Mouse (Mus musculus) liver, embryonic 13.5 days (tissue): ENCODE data around the gene Ppa2. TPM values are rescaled to one million over a fixed set of nuclear protein-coding genes. Genes with fewer than 3 reads are reported as not detected.

Experiments used
- ATAC-seq: fragments of 200-750 bp; cut with Nextera tagmentation; 2 replicates; pipeline ENCODE4 v1.8.0; 2017; ENCODE audit warnings: low read depth, mild to moderate bottlenecking, moderate number of reproducible peaks, moderate library complexity
- DNase-seq: peaks from one replicate; pipeline ENCODE4 v3.0.0; 2022
- H3K27ac ChIP-seq: fragments of 300-500 bp; sonication (generic); 2 replicates; pipeline ENCODE4 v1.5.1; 2015; ENCODE audit warnings: moderate library complexity, mild to moderate bottlenecking, inconsistent platforms
- H3K27me3 ChIP-seq: fragments of 300-500 bp; sonication (generic); 2 replicates; pipeline ENCODE4 v1.6.1; 2015; ENCODE audit warnings: mild to moderate bottlenecking, inconsistent platforms
- H3K36me3 ChIP-seq: fragments of 300-500 bp; sonication (generic); 2 replicates; pipeline ENCODE4 v1.6.1; 2015; ENCODE audit warnings: mild to moderate bottlenecking, inconsistent platforms
- H3K4me1 ChIP-seq: fragments of 300-500 bp; sonication (generic); replicated peaks from 2 replicates; pipeline ENCODE4 v1.6.1; 2015; ENCODE audit warnings: inconsistent platforms
- H3K4me2 ChIP-seq: fragments of 300-500 bp; sonication (generic); 2 replicates; pipeline ENCODE4 v1.6.1; 2015; ENCODE audit warnings: inconsistent platforms, mild to moderate bottlenecking, moderate library complexity
- H3K4me3 ChIP-seq: fragments of 300-500 bp; sonication (generic); replicated peaks from 2 replicates; pipeline ENCODE4 v1.5.1; 2015; ENCODE audit warnings: mild to moderate bottlenecking, inconsistent platforms
- H3K9ac ChIP-seq: fragments of 300-500 bp; sonication (generic); 2 replicates; pipeline ENCODE4 v1.6.1; 2015; ENCODE audit warnings: mild to moderate bottlenecking, inconsistent platforms
- H3K9me3 ChIP-seq: fragments of 300-500 bp; sonication (generic); replicated peaks from 2 replicates; pipeline ENCODE4 v1.6.1; 2016; ENCODE audit warnings: inconsistent platforms
- WGBS: fragments of 180-500 bp; shearing (Covaris S2); methylation state at CpG from one replicate; pipeline ENCODE4 v1.1.7; 2015; ENCODE audit not compliant: insufficient replicate concordance; 5-methylcytosine and 5-hydroxymethylcytosine counted together
- polyA plus RNA-seq: library from polyadenylated mRNA; unstranded; fragments of >200 nt; fragmentation: Nextera tagmentation; extraction: Ambion mirVana; gene quantifications from 2 replicates; pipeline ENCODE4 v1.2.1, GENCODE M21; 2015

The Ppa2 gene
- polyA plus RNA-seq, 1 experiment from 2014 or later, result 61.7 TPM

GRCm38 (mm10) chr3:133314475-133314874 is 4.6 kb downstream of the Ppa2 start:
- Histone ChIP-seq H3K9me3 (no peaks in the 10 kb centered on the region), H3K4me1 (peaks cover 32% of the 10 kb centered on the region), H3K4me3 (no peak overlapping the region), H3K27me3 (no peaks in the 10 kb centered on the region), H3K27ac (no peak overlapping the region), H3K9ac (no peak overlapping the region), H3K4me2 (no peak overlapping the region), H3K36me3 (no peaks in the 10 kb centered on the region)
- 19% methylated on average over 6 of the region's 6 CpGs for WGBS
- peak; percentile 55 for DNase-seq
- ATAC-seq, result no peak

GRCm38 (mm10) chr3:133315011-133315410 is 5.1 kb downstream of the Ppa2 start:
- H3K4me3 ChIP-seq, result no peak overlapping the region
- H3K4me1 ChIP-seq, result peaks cover 32% of the 10 kb centered on the region
- ATAC-seq (no peak), DNase-seq (no peak)
- H3K27me3 ChIP-seq, result no peaks in the 10 kb centered on the region
- 85% methylated on average over 14 of the region's 14 CpGs for WGBS
- no peak overlapping the region for H3K9ac ChIP-seq
- H3K36me3 ChIP-seq, result no peaks in the 10 kb centered on the region
- no peak overlapping the region for H3K27ac ChIP-seq
- no peak overlapping the region for H3K4me2 ChIP-seq
- no peaks in the 10 kb centered on the region for H3K9me3 ChIP-seq

DNA sequence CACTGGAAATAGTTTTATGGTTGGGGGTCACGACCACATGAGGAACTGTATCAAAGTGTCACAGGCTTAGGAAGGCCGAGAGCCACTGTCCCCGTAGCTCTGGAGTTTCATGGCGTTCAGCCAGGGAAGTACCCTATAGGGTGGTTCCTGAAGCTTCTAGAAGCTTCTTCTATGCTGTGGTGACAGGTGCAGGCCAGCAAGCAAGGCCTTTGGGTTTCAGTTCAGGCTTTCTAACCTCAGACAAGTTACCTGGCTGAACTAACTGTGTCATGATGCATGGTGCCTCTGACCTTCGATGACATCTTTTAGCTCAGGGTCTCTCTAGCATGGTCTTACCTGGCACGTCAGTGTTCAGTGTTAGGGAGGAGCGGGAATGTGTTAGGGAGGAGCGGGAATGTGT is 5.7 kb downstream of the Ppa2 start:
- ATAC-seq, result no peak
- Histone ChIP-seq H3K27me3 (no peaks in the 10 kb centered on the region), H3K36me3 (no peaks in the 10 kb centered on the region), H3K27ac (no peak overlapping the region), H3K9me3 (no peaks in the 10 kb centered on the region), H3K4me3 (no peak overlapping the region), H3K4me1 (peaks cover 31% of the 10 kb centered on the region), H3K9ac (no peak overlapping the region), H3K4me2 (no peak overlapping the region)
- 81% methylated on average over 8 of the region's 8 CpGs for WGBS
- DNase-seq, result no peak

DNA sequence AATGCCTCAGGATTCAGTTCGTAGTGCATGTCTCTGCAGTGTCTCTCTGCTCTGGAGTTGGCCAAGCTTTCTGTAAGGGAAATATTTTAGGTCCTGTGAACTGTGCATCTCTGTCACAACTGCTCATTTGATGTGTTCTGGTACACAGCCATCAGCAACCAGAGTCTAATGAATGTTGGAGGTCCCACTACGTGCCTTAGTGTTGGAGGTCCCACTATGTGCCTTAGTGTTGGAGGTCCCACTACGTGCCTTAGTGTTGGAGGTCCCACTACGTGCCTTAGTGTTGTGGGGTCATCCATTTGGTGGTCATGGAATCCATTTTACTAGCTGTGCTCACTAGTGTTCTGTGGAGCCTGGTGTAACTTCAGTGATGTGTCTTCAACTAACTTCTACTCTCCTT is 7.9 kb downstream of the Ppa2 start:
- DNase-seq, result no peak
- no peak overlapping the region for H3K9ac ChIP-seq
- H3K4me1 ChIP-seq, result peaks cover 9% of the 10 kb centered on the region
- H3K27me3 ChIP-seq, result no peaks in the 10 kb centered on the region
- no peaks in the 10 kb centered on the region for H3K9me3 ChIP-seq
- 0 out of 2 replicates have a peak, but pooled peaks cover 3% of the 10 kb centered on the region for H3K36me3 ChIP-seq
- no peak overlapping the region for H3K4me2 ChIP-seq
- H3K27ac ChIP-seq, result no peak overlapping the region
- no peak overlapping the region for H3K4me3 ChIP-seq
- WGBS, result 77% methylated on average over 4 of the region's 4 CpGs
- no peak for ATAC-seq

- Histone ChIP-seq H3K27ac (no peak overlapping the region), H3K4me3 (no peak overlapping the region), H3K36me3 (0 out of 2 replicates have a peak, but pooled peaks cover 3% of the 10 kb centered on the region), H3K4me1 (peaks cover 1% of the 10 kb centered on the region), H3K27me3 (no peaks in the 10 kb centered on the region), H3K4me2 (no peak overlapping the region), H3K9ac (no peak overlapping the region), H3K9me3 (no peaks in the 10 kb centered on the region)
- no peak for DNase-seq
- 71% methylated on average over 15 of the region's 15 CpGs for WGBS
- no peak for ATAC-seq
Measured at GRCm38 (mm10) chr3:133318596-133318995, 8.7 kb downstream of the Ppa2 start.

- ATAC-seq (no peak), DNase-seq (no peak)
- Histone ChIP-seq H3K4me3 (no peak overlapping the region), H3K4me2 (no peak overlapping the region), H3K4me1 (no peaks in the 10 kb centered on the region), H3K27ac (no peak overlapping the region), H3K36me3 (0 out of 2 replicates have a peak, but pooled peaks cover 3% of the 10 kb centered on the region), H3K27me3 (no peaks in the 10 kb centered on the region), H3K9me3 (no peaks in the 10 kb centered on the region), H3K9ac (no peak overlapping the region)
- WGBS, result 88% methylated on average over 7 of the region's 7 CpGs
Measured at GRCm38 (mm10) chr3:133319795-133320194, 9.9 kb downstream of the Ppa2 start.

DNA sequence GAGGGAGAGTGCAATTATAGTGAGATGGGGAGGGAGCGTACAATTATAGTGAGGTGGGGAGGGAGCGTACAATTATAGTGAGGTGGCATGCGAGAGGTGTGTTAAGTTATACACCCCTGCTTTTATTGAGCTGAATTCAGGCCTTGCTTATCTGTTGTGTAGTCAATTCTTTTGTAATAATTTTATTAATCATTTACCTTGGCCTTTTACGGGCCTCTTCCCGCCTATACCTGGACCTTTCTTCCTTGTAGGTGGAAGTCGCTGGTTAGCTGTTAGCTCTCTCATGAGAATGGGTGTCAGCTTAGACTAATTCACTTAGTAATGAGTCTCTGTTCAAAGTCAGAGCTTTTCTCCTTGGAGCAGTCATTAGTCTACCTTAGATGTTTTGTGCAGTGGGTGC is 10.4 kb downstream of the Ppa2 start:
- no peak overlapping the region for H3K4me2 ChIP-seq
- H3K36me3 ChIP-seq, result 0 out of 2 replicates have a peak, but pooled peaks cover 3% of the 10 kb centered on the region
- H3K4me1 ChIP-seq, result no peaks in the 10 kb centered on the region
- WGBS, result 89% methylated on average over 6 of the region's 6 CpGs
- DNase-seq (no peak), ATAC-seq (no peak)
- H3K9me3 ChIP-seq, result no peaks in the 10 kb centered on the region
- no peak overlapping the region for H3K9ac ChIP-seq
- H3K27ac ChIP-seq, result no peak overlapping the region
- H3K27me3 ChIP-seq, result no peaks in the 10 kb centered on the region
- H3K4me3 ChIP-seq, result no peak overlapping the region

- 90% methylated on average over 10 of the region's 10 CpGs for WGBS
- Histone ChIP-seq H3K4me3 (no peak overlapping the region), H3K9me3 (no peaks in the 10 kb centered on the region), H3K27ac (no peak overlapping the region), H3K27me3 (no peaks in the 10 kb centered on the region), H3K4me1 (no peaks in the 10 kb centered on the region), H3K36me3 (0 out of 2 replicates have a peak, but pooled peaks cover 3% of the 10 kb centered on the region), H3K9ac (no peak overlapping the region), H3K4me2 (no peak overlapping the region)
- no peak for ATAC-seq
- no peak for DNase-seq
Measured at GRCm38 (mm10) chr3:133321928-133322327, 12.0 kb downstream of the Ppa2 start.

GRCm38 (mm10) chr3:133322552-133322951 is 12.6 kb downstream of the Ppa2 start:
- Histone ChIP-seq H3K4me1 (no peaks in the 10 kb centered on the region), H3K27ac (no peak overlapping the region), H3K4me2 (no peak overlapping the region), H3K9me3 (no peaks in the 10 kb centered on the region), H3K36me3 (0 out of 2 replicates have a peak, but pooled peaks cover 3% of the 10 kb centered on the region), H3K4me3 (no peak overlapping the region), H3K27me3 (no peaks in the 10 kb centered on the region), H3K9ac (no peak overlapping the region)
- WGBS, result 52% methylated on average over 4 of the region's 4 CpGs
- DNase-seq, result no peak
- no peak for ATAC-seq

DNA sequence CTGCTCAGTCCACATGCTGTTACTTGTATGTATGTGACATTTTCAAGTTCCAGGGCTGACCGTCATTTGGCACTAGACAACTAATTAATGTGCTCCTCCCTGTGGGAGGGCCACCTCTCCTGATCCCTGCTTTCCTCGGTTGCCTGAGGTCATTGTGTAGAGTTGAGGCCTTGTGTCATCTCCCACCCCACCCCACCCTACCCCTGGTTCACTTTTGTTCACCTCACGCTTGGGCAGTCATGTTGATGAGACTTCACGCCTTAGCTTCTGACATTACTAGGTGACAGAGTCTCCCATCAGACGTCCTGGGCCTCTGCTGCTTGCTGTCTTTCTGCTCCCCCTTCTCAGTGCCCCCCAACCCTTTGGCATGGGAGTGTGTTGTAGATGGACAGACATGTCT is 15.2 kb downstream of the Ppa2 start:
- no peak for DNase-seq
- Histone ChIP-seq H3K9me3 (no peaks in the 10 kb centered on the region), H3K27me3 (no peaks in the 10 kb centered on the region), H3K27ac (no peak overlapping the region), H3K4me2 (no peak overlapping the region), H3K36me3 (0 out of 2 replicates have a peak, but pooled peaks cover 3% of the 10 kb centered on the region), H3K4me1 (no peaks in the 10 kb centered on the region), H3K9ac (no peak overlapping the region), H3K4me3 (no peak overlapping the region)
- WGBS, result 78% methylated on average over 5 of the region's 5 CpGs
- no peak for ATAC-seq

DNA sequence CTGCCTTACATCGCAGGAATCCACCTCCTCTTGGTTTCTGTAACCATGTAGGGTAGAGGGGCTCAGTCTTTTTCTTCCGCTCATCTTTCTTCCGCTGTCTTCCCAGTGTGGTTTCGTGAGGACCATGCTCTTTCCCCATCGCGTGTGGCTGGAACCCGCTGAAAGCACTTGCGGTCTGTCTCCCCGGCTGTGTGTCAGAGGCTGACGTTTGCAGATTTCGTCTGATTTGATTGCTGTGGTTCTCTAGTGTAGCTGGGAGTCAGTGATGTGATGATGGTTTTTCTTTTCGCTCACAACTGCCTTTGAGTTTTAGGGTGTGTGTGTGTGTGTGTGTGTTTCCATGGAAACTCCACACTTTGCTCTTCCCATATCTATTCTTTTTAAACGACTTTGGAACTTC is 18.6 kb downstream of the Ppa2 start:
- Histone ChIP-seq H3K27ac (no peak overlapping the region), H3K9me3 (no peaks in the 10 kb centered on the region), H3K4me3 (no peak overlapping the region), H3K4me2 (no peak overlapping the region), H3K4me1 (no peaks in the 10 kb centered on the region), H3K9ac (no peak overlapping the region), H3K27me3 (no peaks in the 10 kb centered on the region), H3K36me3 (peaks cover 3% of the 10 kb centered on the region; the same call in 1 of the 2 replicates)
- DNase-seq (no peak), ATAC-seq (no peak)
- WGBS, result 60% methylated on average over 13 of the region's 13 CpGs

DNA sequence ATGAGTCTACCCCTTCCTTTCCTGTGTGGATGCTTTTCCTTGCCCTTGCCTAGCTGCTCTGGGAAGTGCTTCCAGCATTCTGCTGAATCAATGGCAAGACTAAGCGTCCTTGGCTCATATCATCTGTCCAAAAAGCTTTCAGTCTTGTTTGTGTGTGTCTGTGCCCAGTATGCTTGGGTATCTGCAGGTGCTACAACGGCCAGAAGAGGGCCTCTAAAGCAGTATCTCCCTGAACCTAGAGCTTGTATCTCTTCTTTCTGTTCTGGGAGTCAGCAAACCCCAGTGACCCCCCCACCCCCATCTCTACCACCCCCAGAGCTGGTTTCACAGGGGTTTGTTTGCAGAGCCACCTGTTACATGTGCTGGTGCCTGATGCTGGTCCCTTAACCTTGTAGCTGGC is 19.5 kb downstream of the Ppa2 start:
- Histone ChIP-seq H3K27ac (no peak overlapping the region), H3K27me3 (no peaks in the 10 kb centered on the region), H3K36me3 (peaks cover 3% of the 10 kb centered on the region; the same call in 1 of the 2 replicates), H3K9ac (no peak overlapping the region), H3K4me2 (no peak overlapping the region), H3K4me1 (no peaks in the 10 kb centered on the region), H3K9me3 (no peaks in the 10 kb centered on the region), H3K4me3 (no peak overlapping the region)
- DNase-seq, result no peak
- no peak for ATAC-seq
- WGBS, result 54% methylated on average over 2 of the region's 2 CpGs
